Mouse (Mus musculus): ENCODE measurements at regions not wholly inside any gene's neighbourhood (a gene's known extent, or its start where the extent isn't known, plus 50 kb on each side); places are given as distances from the start of the nearest gene placed in this dataset.
A peak's percentile ranks its signal among the peaks of the same experiment; 100 is the strongest.
"Not testable (repeated sequence)": the region's sequence is repeated elsewhere in the genome, so short reads cannot be mapped to it uniquely, and the experiment has no call there.

- WGBS: 76% methylated on average over 4 of the region's 4 CpGs
- Histone ChIP-seq H3K4me1 (replicated peaks) (no peaks in the 10 kb centered on the region), H3K36me3 (no peaks in the 10 kb centered on the region), H3K9ac (no peak overlapping the region), H3K4me3 (no peak overlapping the region), H3K9me3 (no peaks in the 10 kb centered on the region), H3K4me2 (no peak overlapping the region), H3K27me3 (no peaks in the 10 kb centered on the region), H3K27ac (replicated peaks) (no peak overlapping the region)
- no peak for ATAC-seq (ENCODE audit: low read depth)
These were observed 261.8 kb downstream of the Rad51ap2 start for GRCm38 (mm10) chr12:11717633-11718032.

GRCm38 (mm10) chr12:11751471-11751870 is 295.6 kb downstream of the Rad51ap2 start:
- WGBS: 91% methylated on average over 2 of the region's 2 CpGs
- Histone ChIP-seq H3K27me3 (no peaks in the 10 kb centered on the region), H3K9ac (no peak overlapping the region), H3K27ac (replicated peaks) (no peak overlapping the region), H3K4me2 (no peak overlapping the region), H3K36me3 (no peaks in the 10 kb centered on the region), H3K4me1 (replicated peaks) (no peaks in the 10 kb centered on the region), H3K9me3 (no peaks in the 10 kb centered on the region), H3K4me3 (no peak overlapping the region)
- ATAC-seq (ENCODE audit: low read depth): no peak

- Histone ChIP-seq H3K4me3 (no peak overlapping the region), H3K9me3 (no peaks in the 10 kb centered on the region), H3K4me1 (replicated peaks) (no peaks in the 10 kb centered on the region), H3K27ac (replicated peaks) (no peak overlapping the region), H3K36me3 (no peaks in the 10 kb centered on the region), H3K9ac (no peak overlapping the region), H3K27me3 (no peaks in the 10 kb centered on the region), H3K4me2 (no peak overlapping the region)
- no peak for ATAC-seq (ENCODE audit: low read depth)
These were observed 298.5 kb downstream of the Rad51ap2 start for GRCm38 (mm10) chr12:11754184-11754907.

GRCm38 (mm10) chr12:11802326-11802725 is 346.4 kb downstream of the Rad51ap2 start:
- Histone ChIP-seq H3K27ac (replicated peaks) (no peak overlapping the region), H3K9ac (no peak overlapping the region), H3K4me2 (no peak overlapping the region), H3K9me3 (no peaks in the 10 kb centered on the region), H3K4me1 (replicated peaks) (no peaks in the 10 kb centered on the region), H3K36me3 (no peaks in the 10 kb centered on the region), H3K4me3 (no peak overlapping the region), H3K27me3 (no peaks in the 10 kb centered on the region)
- ATAC-seq (ENCODE audit: low read depth): no peak
- WGBS: 87% methylated on average over 2 of the region's 2 CpGs

GRCm38 (mm10) chr12:11803162-11803561 is 347.3 kb downstream of the Rad51ap2 start:
- WGBS: 82% methylated on average over 1 of the region's 1 CpGs
- Histone ChIP-seq H3K4me3 (no peak overlapping the region), H3K4me1 (replicated peaks) (no peaks in the 10 kb centered on the region), H3K9me3 (no peaks in the 10 kb centered on the region), H3K27ac (replicated peaks) (no peak overlapping the region), H3K27me3 (no peaks in the 10 kb centered on the region), H3K4me2 (no peak overlapping the region), H3K36me3 (no peaks in the 10 kb centered on the region), H3K9ac (no peak overlapping the region)
- ATAC-seq (ENCODE audit: low read depth): no peak

- Histone ChIP-seq H3K36me3 (no peaks in the 10 kb centered on the region), H3K4me2 (no peak overlapping the region), H3K9me3 (no peaks in the 10 kb centered on the region), H3K27me3 (no peaks in the 10 kb centered on the region), H3K4me3 (no peak overlapping the region), H3K27ac (replicated peaks) (no peak overlapping the region), H3K9ac (no peak overlapping the region), H3K4me1 (replicated peaks) (peaks cover 5% of the 10 kb centered on the region; the same call in 1 of the 2 replicates)
- no peak for ATAC-seq (ENCODE audit: low read depth)
These were observed 373.8 kb downstream of the Rad51ap2 start for GRCm38 (mm10) chr12:11829701-11830100.

- H3K36me3 ChIP-seq: no peaks in the 10 kb centered on the region
- no peaks in the 10 kb centered on the region for H3K27me3 ChIP-seq
- no peak overlapping the region for H3K27ac ChIP-seq (replicated peaks)
- H3K4me1 ChIP-seq (replicated peaks): peaks cover 5% of the 10 kb centered on the region; the same call in 1 of the 2 replicates
- no peak overlapping the region for H3K9ac ChIP-seq
- 74% methylated on average over 5 of the region's 5 CpGs for WGBS
- H3K4me2 ChIP-seq: no peak overlapping the region
- H3K4me3 ChIP-seq: no peak overlapping the region
- no peaks in the 10 kb centered on the region for H3K9me3 ChIP-seq
- ATAC-seq (ENCODE audit: low read depth): no peak
These were observed 375.4 kb downstream of the Rad51ap2 start for GRCm38 (mm10) chr12:11831292-11831691.

- ATAC-seq (ENCODE audit: low read depth): no peak
- Histone ChIP-seq H3K27ac (replicated peaks) (no peak overlapping the region), H3K36me3 (no peaks in the 10 kb centered on the region), H3K4me2 (no peak overlapping the region), H3K4me1 (replicated peaks) (no peaks in the 10 kb centered on the region), H3K9me3 (no peaks in the 10 kb centered on the region), H3K9ac (no peak overlapping the region), H3K4me3 (no peak overlapping the region), H3K27me3 (no peaks in the 10 kb centered on the region)
- WGBS: 71% methylated on average over 3 of the region's 3 CpGs
These were observed 382.1 kb downstream of the Rad51ap2 start for GRCm38 (mm10) chr12:11837819-11838472.

- H3K4me2 ChIP-seq: no peak overlapping the region
- no peaks in the 10 kb centered on the region for H3K27me3 ChIP-seq
- no peak overlapping the region for H3K9ac ChIP-seq
- no peak for ATAC-seq (ENCODE audit: low read depth)
- H3K4me1 ChIP-seq (replicated peaks): no peaks in the 10 kb centered on the region
- WGBS: 44% methylated on average over 3 of the region's 3 CpGs
- no peaks in the 10 kb centered on the region for H3K36me3 ChIP-seq
- H3K9me3 ChIP-seq: no peaks in the 10 kb centered on the region
- H3K4me3 ChIP-seq: no peak overlapping the region
- H3K27ac ChIP-seq (replicated peaks): no peak overlapping the region
These were observed 395.2 kb downstream of the Rad51ap2 start for GRCm38 (mm10) chr12:11851034-11851433.

- not testable (repeated sequence) for ATAC-seq (ENCODE audit: low read depth); H3K9me3 ChIP-seq; H3K4me1 ChIP-seq (replicated peaks); H3K9ac ChIP-seq; H3K4me2 ChIP-seq; H3K27me3 ChIP-seq; H3K36me3 ChIP-seq; H3K4me3 ChIP-seq; H3K27ac ChIP-seq (replicated peaks)
- WGBS: 96% methylated on average over 11 of the region's 11 CpGs
These were observed 380.1 kb upstream of the Fam49a start for GRCm38 (mm10) chr12:11881809-11882208.

GRCm38 (mm10) chr12:11887291-11887690 is 374.6 kb upstream of the Fam49a start:
- H3K4me3 ChIP-seq: no peak overlapping the region
- no peak overlapping the region for H3K4me2 ChIP-seq
- no peaks in the 10 kb centered on the region for H3K9me3 ChIP-seq
- no peaks in the 10 kb centered on the region for H3K27me3 ChIP-seq
- no peaks in the 10 kb centered on the region for H3K4me1 ChIP-seq (replicated peaks)
- H3K36me3 ChIP-seq: no peaks in the 10 kb centered on the region
- no peak overlapping the region for H3K9ac ChIP-seq
- ATAC-seq (ENCODE audit: low read depth): no peak
- no peak overlapping the region for H3K27ac ChIP-seq (replicated peaks)

GRCm38 (mm10) chr12:11899031-11899430 is 362.9 kb upstream of the Fam49a start:
- no peaks in the 10 kb centered on the region for H3K4me1 ChIP-seq (replicated peaks)
- H3K4me3 ChIP-seq: no peak overlapping the region
- no peaks in the 10 kb centered on the region for H3K36me3 ChIP-seq
- WGBS: 86% methylated on average over 3 of the region's 3 CpGs
- ATAC-seq (ENCODE audit: low read depth): no peak
- H3K27me3 ChIP-seq: no peaks in the 10 kb centered on the region
- no peak overlapping the region for H3K9ac ChIP-seq
- no peak overlapping the region for H3K27ac ChIP-seq (replicated peaks)
- H3K9me3 ChIP-seq: no peaks in the 10 kb centered on the region
- H3K4me2 ChIP-seq: no peak overlapping the region

- H3K9ac ChIP-seq: no peak overlapping the region
- ATAC-seq (ENCODE audit: low read depth): 0 out of 2 replicates have a peak, but pooled peaks have one; percentile 50
These were observed 355.4 kb upstream of the Fam49a start for GRCm38 (mm10) chr12:11906588-11906987.

More at GRCm38 (mm10) chr12:11906588-11906987, 355.4 kb upstream of the Fam49a start:
- Histone ChIP-seq H3K9me3 (no peaks in the 10 kb centered on the region), H3K4me3 (no peak overlapping the region), H3K36me3 (no peaks in the 10 kb centered on the region), H3K27me3 (no peaks in the 10 kb centered on the region), H3K4me1 (replicated peaks) (no peaks in the 10 kb centered on the region), H3K27ac (replicated peaks) (no peak overlapping the region), H3K4me2 (no peak overlapping the region)
- WGBS: 55% methylated on average over 4 of the region's 4 CpGs

All from neural tube, embryonic 13.5 days (tissue).